Mouse (Mus musculus) E14TG2a.4 (cell line): ENCODE measurements at regions not wholly inside any gene's neighbourhood (a gene's known extent, or its start where the extent isn't known, plus 50 kb on each side); places are given as distances from the start of the nearest gene placed in this dataset.

Experiments used
- CTCF ChIP-seq: conservative IDR thresholded peaks from 2 replicates; pipeline ENCODE4 v1.5.1; 2014; ENCODE audit warnings: low read length
- NANOG ChIP-seq: IDR thresholded peaks from 2 replicates; pipeline ENCODE4 v1.6.1; 2014; ENCODE audit warnings: borderline replicate concordance, low read length, mixed read lengths
- POU5F1 ChIP-seq: IDR thresholded peaks from 2 replicates; pipeline ENCODE4 v1.6.1; 2014; ENCODE audit warnings: low read length, borderline replicate concordance

DNA sequence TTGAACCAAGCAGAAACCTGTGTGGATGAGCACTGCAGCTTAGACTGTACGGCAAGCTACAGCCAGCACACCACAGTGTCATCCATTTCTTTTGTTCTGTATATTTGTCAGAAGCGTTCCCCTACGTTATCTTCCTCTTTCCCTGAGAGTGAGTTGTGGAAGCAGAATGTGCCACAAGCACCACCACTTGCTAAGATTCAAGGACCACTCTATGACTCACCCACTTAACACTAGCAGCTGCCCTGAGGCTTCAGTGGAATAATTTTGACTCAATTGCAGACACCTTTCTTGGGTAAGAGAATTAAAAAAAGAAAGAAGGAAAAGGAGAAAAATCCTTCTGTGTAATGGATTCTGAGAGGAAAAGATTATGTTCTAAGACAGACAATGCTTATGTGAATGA lies 122.9 kb upstream of the Pclo start:
- TF ChIP-seq CTCF (no peak), POU5F1 (no peak), NANOG (no peak)
